Mouse (Mus musculus) right cerebral cortex, postnatal 14 days (tissue): ENCODE results near the gene Ciao1.
"Not testable (repeated sequence)": the region's sequence is repeated elsewhere in the genome, so short reads cannot be mapped to it uniquely, and the experiment has no call there.

Experiments
- DNase-seq: peaks from one replicate; pipeline ENCODE4 v3.0.0; 2022

Gene Ciao1

DNA sequence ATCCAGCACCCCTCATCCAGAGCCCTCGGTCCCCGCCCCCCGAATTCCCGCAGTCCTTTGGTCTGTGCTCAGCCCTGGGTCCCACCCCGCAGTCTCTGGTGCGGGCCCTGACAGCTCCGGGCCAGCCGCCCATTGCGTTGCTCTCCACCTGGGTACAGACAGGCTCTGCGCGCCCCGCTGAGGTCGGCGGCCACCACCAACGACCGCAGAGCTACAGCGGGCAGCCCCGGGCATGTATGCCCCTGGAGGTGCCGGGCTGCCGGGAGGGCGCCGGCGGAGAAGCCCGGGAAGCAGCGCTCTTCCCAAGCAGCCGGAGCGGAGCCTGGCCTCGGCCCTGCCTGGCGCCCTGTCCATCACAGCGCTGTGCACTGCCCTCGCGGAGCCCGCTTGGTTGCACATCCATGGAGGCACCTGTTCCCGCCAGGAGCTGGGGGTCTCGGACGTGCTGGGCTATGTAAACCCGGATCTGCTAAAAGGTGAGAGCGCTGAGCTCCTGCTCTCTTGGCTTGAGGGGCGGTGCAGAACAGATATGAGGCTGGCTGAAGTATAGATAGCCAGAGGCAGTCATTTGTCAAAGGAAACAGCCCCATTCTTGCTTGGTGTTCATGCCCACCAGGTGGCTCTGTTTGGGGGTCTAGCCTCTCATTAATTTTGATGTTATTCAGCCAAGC, 853 bp upstream of the Ciao1 start:
- DNase-seq: peak; percentile 45

DNA sequence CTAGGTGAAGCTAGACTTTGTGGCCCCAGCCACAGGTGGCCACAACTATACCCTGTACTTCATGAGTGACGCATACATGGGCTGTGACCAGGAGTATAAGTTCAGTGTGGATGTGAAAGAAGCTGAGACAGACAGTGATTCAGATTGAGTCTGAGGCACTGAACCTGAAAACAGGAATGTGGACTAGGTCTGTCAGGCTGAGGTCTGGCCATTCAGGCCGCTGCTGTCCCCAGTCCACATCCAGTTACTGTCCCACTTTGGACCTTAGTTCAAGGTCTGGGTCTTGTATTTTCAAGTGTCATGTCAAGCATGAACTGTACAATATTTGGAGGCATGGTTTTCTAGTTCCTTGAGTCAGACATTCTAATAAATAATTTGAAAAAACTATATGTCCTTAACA, 7.6 kb downstream of the Ciao1 start:
- no peak for DNase-seq

- DNase-seq: no peak
These were observed 9.6 kb downstream of the Ciao1 start for GRCm38 (mm10) chr2:127237897-127238610.

DNA sequence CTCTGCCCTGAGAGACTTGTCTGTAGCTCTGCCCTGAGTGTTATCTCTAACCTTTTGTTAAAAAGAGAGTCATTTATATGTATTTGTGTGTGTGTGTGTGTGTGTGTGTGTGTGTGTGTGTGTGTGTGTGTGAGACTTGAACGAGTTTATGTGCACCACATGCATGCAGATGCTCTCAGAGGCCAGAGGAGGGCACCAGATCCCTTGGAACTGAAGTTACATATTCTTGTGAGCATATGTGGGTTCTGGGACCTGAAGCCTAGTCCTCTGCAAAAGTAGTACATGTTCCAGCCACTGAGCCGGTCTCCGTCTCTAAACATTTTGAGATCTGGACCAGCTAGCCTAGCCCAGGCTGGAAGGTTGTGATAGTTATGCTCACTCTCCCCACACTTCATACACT, 22.4 kb downstream of the Ciao1 start:
- no peak for DNase-seq

GRCm38 (mm10) chr2:127217746-127218145, 29.9 kb downstream of the Ciao1 start:
- DNase-seq: no peak

GRCm38 (mm10) chr2:127210701-127211100, 36.9 kb downstream of the Ciao1 start:
- no peak for DNase-seq

DNA sequence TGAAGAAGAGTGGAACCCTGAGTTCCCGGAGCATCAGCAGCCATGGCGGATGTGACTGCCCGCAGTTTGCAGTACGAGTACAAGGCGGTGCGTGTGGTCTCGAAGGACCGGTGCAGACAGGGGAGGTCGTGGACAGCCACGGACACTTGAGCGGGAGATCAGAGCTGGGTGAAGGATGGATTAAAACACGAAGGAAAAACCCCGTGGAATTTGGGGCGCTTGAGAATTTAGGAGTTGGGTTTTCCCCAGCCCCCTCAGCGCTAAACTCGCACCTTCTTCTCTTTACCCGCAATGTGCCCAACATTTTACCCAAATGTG, 39.2 kb downstream of the Ciao1 start:
- no peak for DNase-seq

DNA sequence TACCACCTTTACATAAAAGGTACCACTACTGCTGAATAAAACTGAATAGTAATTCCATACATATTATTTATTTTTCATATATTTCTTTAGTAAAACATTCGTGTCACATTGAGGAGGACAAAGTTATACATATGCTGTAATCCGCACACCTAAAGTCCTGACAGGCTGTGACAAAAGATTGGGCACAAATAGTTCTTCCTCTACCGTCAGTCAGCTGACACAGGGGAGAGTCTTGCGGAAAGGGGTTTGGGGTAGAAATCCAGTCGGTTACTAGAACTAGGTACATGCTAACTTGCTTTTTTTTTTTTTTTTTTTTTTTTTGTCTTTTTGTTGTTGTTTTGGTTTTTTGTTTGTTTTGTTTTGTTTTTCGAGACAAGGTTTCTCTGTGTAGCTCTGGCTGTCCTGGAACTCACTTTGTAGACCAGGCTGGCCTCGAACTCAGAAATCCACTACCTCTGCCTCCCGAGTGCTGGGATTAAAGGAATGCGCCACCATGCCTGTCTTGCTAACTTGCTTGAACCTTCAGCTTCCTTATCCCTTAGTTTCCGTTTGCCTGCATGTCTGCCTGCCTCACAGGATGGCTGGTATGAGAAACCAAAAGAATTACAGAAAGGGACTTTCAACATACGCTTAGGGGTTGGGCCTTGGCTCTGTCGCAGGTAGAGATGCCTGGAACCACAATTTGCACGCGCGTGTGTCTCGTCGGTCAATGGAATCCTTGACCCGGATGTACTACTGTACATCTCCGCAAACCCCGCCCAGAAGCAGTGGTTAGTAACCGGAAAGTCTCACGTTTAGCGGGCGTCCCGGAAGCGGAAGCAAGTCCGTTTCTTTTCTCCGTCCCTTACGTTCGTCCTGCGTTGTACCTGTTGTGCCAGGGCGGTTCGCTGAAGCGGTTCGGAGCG, 39.8 kb downstream of the Ciao1 start, which contains the start of the genes 1810024B03Rik and Snrnp200:
1810024B03Rik (minus strand) TSS at position 734 of the 905 bp plus-strand sequence.
Snrnp200 (plus strand) TSS at position 840 of the 905 bp plus-strand sequence.
- DNase-seq: peak; percentile 91

GRCm38 (mm10) chr2:127206916-127207315, 40.7 kb downstream of the Ciao1 start:
- DNase-seq: no peak

GRCm38 (mm10) chr2:127205936-127206335, 41.7 kb downstream of the Ciao1 start:
- not testable (repeated sequence) for DNase-seq

GRCm38 (mm10) chr2:127204932-127205331, 42.7 kb downstream of the Ciao1 start:
- DNase-seq: peak; percentile 58
